Mouse (Mus musculus) testis, adult 2 months (tissue): ENCODE results near the gene Socs2.

ENCODE experiments used
- CTCF ChIP-seq: fragments of 200-500 bp; IDR thresholded peaks from 2 replicates; pipeline ENCODE4 v1.5.1; 2012; ENCODE audit warnings: low read depth, mild to moderate bottlenecking, inconsistent platforms, low read length, moderate library complexity; ENCODE audit not compliant: control insufficient read depth, insufficient read depth, insufficient replicate concordance
- POLR2A ChIP-seq: fragments of 200-500 bp; IDR thresholded peaks from 2 replicates; pipeline ENCODE4 v1.6.1; 2012; ENCODE audit warnings: low read depth, mild to moderate bottlenecking, inconsistent platforms, low read length, moderate library complexity; ENCODE audit not compliant: control insufficient read depth

GRCm38 (mm10) chr10:95461053-95461553 lies 44.1 kb upstream of the Socs2 start:
- TF ChIP-seq CTCF (no peak), POLR2A (no peak)
